In genomic region chr8:64928938-64929337, GRCm38 (mm10) we compare ENCODE assay signal across 37 mouse cellular contexts. TPM values are rescaled to one million over a fixed set of nuclear protein-coding genes. Genes with fewer than 3 reads are reported as not detected.
"Had no signal": no experiment of that assay in that cellular context is flagged by ENCODE, and none has a peak within 500 bp of the region (broad histone marks: within the 10 kb centered on the region; RNA-seq: fewer than 3 reads in every experiment).

No protein-coding gene starts in this region.

- DNase-seq: heart, postnatal 10 days; heart, postnatal 14 days; heart, postnatal 36 days; heart, postnatal 4 days; kidney, adult 11 months; kidney, adult 18-20 months; kidney, adult 2 months; kidney, adult 8-10 months; kidney, adult 9 months; kidney, postnatal 10 days; kidney, postnatal 14 days; kidney, postnatal 25 days; kidney, postnatal 36 days; kidney, postnatal 4 days; layer of hippocampus, adult 9-11 months; layer of hippocampus, postnatal 36 days had no signal

RNA-seq across cellular contexts. Expression of gene Trim75, which starts 58.7 kb away (rescaled TPM):
- polyA plus RNA-seq: heart, embryonic 10.5 days; heart, embryonic 12.5 days; heart, embryonic 13.5 days; heart, embryonic 15.5 days; heart, embryonic 16.5 days; heart, postnatal 0 days; hindbrain, embryonic 10.5 days; hindbrain, embryonic 11.5 days; hindbrain, embryonic 12.5 days; hindbrain, embryonic 14.5 days; hindbrain, embryonic 16.5 days; hindbrain, postnatal 0 days; intestine, embryonic 14.5 days; intestine, embryonic 15.5 days; intestine, embryonic 16.5 days; intestine, postnatal 0 days; kidney, embryonic 14.5 days; kidney, embryonic 15.5 days; kidney, embryonic 16.5 days; kidney, postnatal 0 days; large intestine, adult 2 months had no signal
